Mouse (Mus musculus) WW6 (cell line): ENCODE measurements at regions not wholly inside any gene's neighbourhood (a gene's known extent, or its start where the extent isn't known, plus 50 kb on each side); places are given as distances from the start of the nearest gene placed in this dataset.
A peak's percentile ranks its signal among the peaks of the same experiment; 100 is the strongest.

ENCODE experiments used
- DNase-seq: peaks from one replicate; pipeline ENCODE4 v3.0.0-alpha.2; 2013; ENCODE audit warnings: low read depth, low spot score

DNA sequence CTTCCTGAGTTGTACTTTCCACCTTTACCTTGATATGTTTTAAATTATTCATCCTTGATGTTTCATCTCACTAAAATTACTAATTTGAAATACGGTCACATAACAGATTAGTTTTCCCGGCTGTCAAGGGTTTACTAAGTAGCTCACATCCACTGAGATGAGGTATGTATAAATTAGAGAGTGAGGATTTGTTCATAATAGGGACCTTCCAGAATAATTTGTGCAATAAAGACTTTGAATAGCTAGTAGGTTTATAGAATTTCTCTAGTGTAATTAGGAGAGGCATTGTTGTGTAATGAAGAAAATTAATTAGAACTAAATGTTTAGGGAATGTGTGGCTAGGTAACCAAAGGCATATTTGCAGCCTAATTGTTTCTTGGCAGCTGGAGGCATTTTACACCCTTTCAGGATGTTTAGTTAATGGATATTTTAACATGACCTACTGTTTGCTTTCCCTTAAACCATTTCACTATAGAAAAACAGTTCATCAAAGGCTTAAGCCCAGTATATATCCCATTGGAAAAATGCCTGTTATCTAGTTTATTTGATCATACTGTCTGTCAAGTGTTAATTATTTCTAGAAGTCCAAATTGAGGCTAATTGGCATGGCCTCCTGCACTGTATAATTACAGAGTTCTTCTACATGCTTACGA, 70.8 kb downstream of the Mat2b start:
- no peak for DNase-seq

GRCm38 (mm10) chr11:40620036-40620435, 75.0 kb downstream of the Mat2b start:
- DNase-seq = no peak

DNA sequence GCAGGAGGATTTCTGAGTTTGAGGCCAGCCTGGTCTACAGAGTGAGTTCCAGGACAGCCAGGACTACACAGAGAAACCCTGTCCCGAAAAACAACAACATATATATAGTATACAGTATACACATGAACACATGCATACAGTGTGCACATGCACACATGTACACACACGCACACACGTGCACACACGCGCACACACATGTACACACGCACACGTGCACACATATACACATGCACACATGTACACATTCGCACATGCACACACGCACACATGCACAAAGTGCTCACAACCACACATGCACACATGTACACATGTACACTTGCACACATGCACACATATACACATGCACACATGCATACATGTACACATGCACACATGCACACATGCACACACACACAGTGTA, 92.0 kb downstream of the Mat2b start:
- no peak for DNase-seq

GRCm38 (mm10) chr11:40601572-40601909, 93.5 kb downstream of the Mat2b start:
- DNase-seq = peak; percentile 20

- no peak for DNase-seq
Measured at GRCm38 (mm10) chr11:40600773-40601571, 94.0 kb downstream of the Mat2b start.

DNA sequence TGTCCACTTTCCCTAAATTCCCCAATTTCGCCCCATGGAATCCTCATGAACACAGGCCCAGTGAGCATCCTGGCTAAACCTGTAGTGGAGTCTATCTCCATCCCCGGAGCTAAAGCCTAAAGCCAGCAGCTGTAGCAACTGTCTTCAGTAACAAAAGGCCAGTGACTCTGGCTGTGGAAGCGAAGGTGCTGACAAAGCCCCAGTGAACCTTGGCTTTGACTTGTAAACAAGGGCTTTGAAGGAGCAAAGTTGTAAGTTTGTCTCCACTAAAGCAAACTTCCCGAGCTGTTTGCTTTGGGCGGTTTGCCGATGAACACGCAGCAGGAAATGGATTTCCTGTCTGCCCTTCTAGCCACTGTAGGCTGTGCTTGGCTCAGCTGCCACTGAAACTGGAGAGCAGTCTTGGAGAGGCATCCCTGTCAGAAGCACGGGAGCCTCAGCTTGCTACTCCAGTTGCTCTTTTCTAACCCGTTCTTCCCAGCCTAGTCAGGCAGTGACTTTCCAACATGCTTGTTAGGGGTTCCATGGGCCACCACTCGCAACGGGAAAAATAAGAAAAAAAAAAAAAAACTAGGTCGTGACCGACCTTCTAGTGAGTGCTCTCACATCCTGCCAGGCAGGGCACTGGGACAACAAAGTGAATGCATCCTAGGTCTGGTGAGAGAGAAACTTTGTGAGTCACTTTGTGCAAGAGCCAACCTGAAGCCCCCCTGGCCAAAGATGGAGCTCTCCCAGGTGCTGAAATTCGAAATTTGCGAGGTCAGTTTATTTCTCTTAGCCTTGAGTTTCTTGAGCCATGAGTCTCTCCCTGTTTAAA, 94.8 kb downstream of the Mat2b start:
- peak; percentile 55 for DNase-seq

DNA sequence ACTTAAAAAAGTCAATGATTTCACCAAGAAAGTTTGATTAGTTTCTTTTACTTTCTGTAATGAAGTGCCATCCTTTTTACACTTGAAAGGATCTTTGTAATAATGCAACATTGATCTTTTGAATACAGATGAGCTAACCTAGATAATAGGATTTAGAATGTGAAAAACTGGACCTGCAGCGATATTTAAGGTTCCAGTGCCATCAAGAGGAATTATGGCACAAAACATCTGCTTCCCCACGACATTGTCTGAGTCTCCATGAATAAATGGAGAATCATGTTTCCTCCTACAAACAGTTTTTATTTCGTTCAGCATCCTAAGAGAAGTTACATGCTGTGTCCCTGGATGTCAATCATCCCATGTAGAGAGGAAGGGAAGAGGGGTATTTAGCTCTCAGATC, 98.7 kb downstream of the Mat2b start:
- DNase-seq = no peak

DNA sequence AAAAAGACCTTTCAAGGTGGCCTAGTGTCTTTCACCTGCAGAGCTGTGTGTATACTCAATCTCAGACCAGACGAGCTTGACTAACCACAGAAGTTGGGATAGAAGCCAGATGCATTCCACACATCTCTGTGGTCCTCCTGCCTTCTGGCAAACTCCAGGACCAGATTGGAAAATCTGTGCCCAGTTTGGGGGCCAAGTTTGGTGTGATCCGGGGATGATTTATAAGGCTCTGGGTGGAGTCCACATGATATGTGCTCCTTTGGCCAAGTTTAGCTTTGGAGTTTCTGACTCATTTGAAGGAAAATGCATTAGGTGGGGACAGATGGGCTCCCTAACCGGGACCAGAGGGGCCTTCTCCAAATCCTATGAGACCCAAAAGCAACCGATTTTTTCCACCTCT, 102.9 kb downstream of the Mat2b start:
- no peak for DNase-seq

GRCm38 (mm10) chr11:40573758-40574139, 121.3 kb downstream of the Mat2b start:
- DNase-seq = no peak

DNA sequence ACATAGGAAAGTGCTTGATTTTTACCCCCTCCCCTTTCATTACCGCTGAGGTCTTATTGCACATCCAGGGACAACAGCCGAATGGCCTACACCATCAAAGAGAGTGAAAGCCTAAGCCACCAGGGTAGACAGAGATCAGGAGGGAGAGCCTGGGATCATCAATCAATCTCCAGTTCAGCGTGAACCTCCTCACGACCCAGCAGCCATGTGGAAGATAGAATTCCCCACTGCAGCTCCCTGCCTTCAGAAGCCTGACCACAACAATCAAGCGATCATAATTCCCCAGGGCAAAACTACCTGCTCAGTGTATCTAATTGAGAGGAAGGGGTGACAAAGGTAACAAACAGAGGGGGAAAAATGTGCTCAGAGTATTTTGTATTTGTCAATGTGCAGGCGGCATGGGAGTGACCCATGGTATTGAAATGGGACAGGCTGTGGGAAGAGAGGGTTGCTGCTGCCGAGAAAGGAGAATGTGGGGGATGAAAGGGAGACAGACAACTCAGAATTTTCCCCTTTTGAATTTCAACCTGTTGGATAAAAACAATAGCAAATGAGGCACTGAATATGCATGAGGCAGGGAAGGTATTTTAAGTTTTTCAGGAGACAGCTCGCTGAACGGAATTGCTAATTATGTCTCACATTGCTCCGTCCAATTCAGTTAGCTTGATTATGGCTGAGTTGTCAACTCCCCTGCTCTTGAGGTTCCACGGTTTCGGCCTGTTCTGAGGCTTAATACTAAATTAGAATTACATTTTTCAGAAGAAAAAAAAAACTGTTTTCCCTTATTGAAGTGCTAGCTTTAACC, 121.8 kb downstream of the Mat2b start:
- no peak for DNase-seq

DNA sequence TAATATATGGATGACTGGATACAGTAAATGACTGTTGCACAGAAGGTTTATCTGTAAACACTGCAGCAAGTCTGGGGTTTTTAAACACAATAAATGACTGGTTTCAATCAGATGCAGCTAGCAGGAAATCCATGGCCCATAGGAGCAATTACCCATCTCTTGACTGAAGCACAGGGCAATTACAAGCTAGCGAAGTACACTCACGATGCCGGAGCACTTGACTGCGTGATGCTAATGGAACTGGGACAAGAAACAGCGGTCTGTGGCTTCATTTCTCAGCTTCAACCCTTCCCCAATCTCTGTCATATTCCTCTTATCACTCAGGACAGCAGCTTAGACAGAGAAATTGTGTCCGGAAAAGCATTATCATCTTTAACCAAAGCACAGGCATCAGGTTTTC, 132.1 kb downstream of the Mat2b start:
- no peak for DNase-seq

DNA sequence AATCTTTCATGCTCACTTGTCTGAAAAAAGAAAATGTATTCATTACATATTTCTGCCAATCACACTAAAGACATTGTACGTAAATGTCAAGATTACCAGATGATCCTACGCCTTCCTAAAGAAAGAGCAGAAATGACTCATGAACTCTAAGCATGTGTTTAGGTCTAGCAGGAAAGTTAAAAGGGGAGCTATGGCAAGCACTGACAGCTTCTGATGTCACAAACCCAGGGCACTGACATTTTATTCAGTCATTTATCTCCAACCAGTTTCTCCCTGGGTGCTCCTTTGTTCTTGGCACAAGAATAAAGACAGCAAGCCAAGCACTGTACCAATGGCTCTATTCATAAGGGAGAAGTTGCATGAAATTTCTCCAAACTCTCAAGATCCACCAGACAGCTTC, 133.0 kb downstream of the Mat2b start:
- DNase-seq = no peak

DNA sequence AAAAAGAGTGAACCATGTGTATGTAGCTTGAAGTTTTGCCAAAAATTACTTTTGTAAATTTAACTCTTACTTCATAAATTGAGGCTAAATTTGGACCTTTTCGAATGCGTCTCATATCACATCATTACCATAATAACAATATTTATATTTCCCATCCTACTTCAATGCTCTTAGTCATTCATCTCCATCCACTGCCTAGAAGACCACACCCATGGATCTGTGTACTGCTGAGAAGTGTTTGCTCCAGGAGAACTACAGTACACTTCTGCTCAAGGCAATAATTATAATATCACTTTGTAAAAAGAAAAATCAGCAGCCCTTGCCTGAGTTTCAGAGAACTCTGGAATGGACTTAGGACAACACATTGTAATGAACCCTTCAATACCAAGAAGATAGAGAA, 133.6 kb downstream of the Mat2b start:
- no peak for DNase-seq

- DNase-seq = no peak
Measured at GRCm38 (mm10) chr11:40558486-40558885, 136.5 kb downstream of the Mat2b start.

DNA sequence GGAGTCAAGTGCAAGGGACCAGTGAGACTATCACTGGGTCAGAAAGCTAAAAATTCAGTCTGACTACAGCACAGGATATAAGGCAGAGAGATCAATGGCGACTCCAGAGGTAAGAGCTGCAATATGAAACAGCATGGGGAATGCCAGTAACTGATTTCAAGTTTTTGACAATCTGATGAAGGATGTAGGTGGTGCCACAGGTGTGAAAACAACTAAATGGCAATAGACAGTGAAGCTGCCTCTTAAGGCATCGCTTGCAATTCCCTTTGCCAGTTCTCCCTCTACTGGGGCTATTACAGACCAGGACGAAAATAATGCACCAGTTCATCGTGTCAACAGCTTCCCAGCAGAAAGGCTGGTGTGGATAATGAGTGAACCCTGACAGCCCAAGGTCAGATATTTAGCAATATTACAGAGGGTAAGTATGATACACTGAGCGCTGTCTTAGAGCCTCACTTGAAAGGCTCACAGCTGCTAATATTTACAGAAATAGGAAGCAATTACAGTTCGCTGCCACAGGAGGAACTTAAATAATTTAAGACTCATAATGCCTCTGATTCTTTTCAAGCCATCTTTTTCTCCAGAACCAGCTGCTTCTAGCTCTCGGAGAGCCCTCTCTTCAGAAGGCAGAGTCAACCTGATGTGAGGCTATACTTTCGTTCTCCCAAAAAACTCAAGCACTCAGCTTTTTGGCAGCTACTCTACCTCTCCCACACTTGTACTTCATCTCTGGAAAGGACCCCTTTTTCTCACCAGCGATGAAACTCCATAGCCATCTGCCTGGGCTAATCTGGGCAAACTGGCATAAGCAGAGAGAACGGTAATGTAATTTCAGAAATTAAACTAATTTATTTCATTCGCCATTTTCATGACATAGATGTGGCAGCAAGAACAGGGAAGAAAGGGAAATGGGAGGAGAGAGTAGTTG, 139.9 kb downstream of the Mat2b start:
- DNase-seq = no peak

GRCm38 (mm10) chr11:40552054-40552453, 142.9 kb downstream of the Mat2b start:
- DNase-seq = no peak

- DNase-seq = no peak
Measured at GRCm38 (mm10) chr11:40546596-40546995, 148.4 kb downstream of the Mat2b start.

- DNase-seq = no peak
Measured at GRCm38 (mm10) chr11:40545537-40545936, 149.5 kb downstream of the Mat2b start.

GRCm38 (mm10) chr11:40540229-40540628, 154.8 kb downstream of the Mat2b start:
- no peak for DNase-seq

DNA sequence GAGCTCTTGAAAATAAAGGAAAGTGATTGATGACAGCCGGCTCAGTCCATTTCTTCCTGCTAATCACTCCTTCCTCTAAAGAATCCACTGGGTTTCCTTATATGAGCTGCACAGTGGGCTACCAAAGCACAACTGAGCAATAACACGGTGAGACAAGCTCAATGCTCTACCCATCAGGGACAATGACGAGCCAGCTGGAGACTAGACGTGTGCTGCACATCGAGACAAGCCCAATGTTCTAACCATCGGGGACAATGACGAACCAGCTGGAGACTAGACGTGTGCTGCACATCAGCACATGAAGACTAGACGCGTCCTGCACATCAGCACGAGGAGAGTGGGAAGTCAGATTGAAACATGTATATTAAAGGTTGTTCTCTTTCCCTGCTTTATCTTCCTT, 155.2 kb downstream of the Mat2b start:
- no peak for DNase-seq
